Mouse (Mus musculus) bone marrow macrophage, adult 2 months (primary cell): Measurements from ENCODE around the gene Tbxas1.

ENCODE experiments used
- CTCF ChIP-seq: IDR thresholded peaks from 2 replicates; pipeline ENCODE4 v1.5.1; 2012; ENCODE audit warnings: low read depth, mild to moderate bottlenecking, low read length, moderate library complexity
- POLR2A ChIP-seq: IDR thresholded peaks from 2 replicates; pipeline ENCODE4 v1.6.1; 2012; ENCODE audit warnings: mild to moderate bottlenecking, low read depth, low read length, borderline replicate concordance

GRCm38 (mm10) chr6:38912845-38913244 lies 37.6 kb downstream of the Tbxas1 start:
- TF ChIP-seq CTCF (no peak), POLR2A (no peak)
